Mouse (Mus musculus): ENCODE measurements around the gene Atp1b3. TPM values are rescaled to one million over a fixed set of nuclear protein-coding genes. Genes with fewer than 3 reads are reported as not detected.
"Not testable (repeated sequence)": the region's sequence is repeated elsewhere in the genome, so short reads cannot be mapped to it uniquely, and the experiment has no call there.

Gene Atp1b3
- 137 and 150 TPM in 2 replicates for polyA plus RNA-seq (2015; fragmentation: Nextera tagmentation; extraction: Ambion mirVana)

DNA sequence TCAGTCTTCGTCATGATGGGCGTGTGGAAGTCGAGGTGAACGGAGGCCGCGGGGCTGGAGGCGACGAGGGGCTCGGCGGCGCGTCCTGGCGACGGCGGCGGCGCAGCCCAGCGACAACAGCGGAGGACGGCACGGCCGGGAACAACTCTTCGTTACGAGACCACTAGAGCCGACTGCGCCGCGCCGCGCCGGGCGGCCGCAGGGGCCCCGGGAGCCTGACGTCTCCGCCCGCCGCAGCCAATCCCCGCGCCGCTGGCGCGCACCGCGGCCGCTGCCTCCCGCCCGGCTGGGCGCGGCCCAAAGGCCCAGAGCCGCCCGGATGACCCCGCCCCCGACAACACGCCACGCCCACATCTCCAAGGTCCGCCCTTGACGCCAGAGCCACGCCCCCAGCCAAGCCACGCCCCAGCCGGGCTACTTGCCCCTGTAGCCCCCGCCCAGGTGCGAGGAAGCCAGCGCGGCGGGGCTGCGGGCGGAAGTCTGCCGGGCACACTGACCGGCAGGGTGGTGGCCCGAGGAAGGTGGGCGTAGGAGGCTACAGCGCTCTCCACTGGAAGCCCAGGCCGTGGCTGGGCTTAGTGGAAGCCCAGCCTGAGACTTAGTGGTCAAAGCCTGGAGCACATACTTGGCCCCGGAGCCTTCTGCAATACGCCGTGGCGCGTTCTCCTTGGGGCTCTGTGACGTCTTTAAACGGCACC is at the start of gene Atp1b3:
Gene Atp1b3, minus strand, starts transcription at position 302 of the 698 bp plus-strand sequence.
- Histone ChIP-seq H3K4me1 (peaks cover 29% of the 10 kb centered on the region), H3K9ac (replicated peaks) (peak within 1 kb of the TSS; percentile 68), H3K27me3 (no peaks in the 10 kb centered on the region), H3K4me2 (replicated peaks) (peak within 1 kb of the TSS; percentile 72), H3K36me3 (no peaks in the 10 kb centered on the region), H3K4me3 (peak within 1 kb of the TSS; percentile 53), H3K9me3 (no peaks in the 10 kb centered on the region), H3K27ac (replicated peaks) (peak within 1 kb of the TSS; percentile 87)
- ATAC-seq (replicated peaks): peak; percentile 98
- WGBS: under 1% methylated on average over 75 of the region's 81 CpGs

DNA sequence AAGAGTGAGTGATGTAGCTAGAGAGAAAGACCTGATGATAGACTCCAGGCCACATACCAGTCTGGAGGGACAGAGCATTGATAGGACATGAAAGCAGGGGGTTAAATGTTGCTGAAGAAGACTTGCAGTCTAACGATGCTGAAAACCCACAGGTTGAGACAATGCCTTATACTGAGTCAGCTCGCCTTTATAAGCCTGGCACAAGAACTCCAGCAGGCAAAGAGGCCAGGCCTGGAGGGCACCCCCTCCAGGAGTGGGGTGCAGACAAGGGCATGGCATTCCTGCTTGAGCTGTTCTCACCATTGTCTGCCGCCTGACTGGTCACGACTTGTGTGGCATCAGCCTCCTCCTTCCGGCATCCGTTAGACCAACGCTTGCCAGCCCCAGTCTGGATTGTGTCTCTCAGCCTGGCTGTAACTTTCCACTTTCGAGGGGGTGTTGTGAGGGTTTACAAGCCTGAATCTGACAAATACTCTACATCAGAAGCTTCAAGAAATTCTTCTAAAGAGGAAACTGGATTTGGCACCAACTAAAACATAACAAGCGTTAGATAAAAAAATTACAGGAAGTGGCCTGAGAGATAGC is 48.7 kb upstream of the Atp1b3 start:
- no peaks in the 10 kb centered on the region for H3K27me3 ChIP-seq
- H3K9ac ChIP-seq (replicated peaks): no peak overlapping the region
- no peak overlapping the region for H3K27ac ChIP-seq (replicated peaks)
- no peak overlapping the region for H3K4me3 ChIP-seq
- no peaks in the 10 kb centered on the region for H3K36me3 ChIP-seq
- no peaks in the 10 kb centered on the region for H3K9me3 ChIP-seq
- no peaks in the 10 kb centered on the region for H3K4me1 ChIP-seq
- ATAC-seq (replicated peaks): no peak
- WGBS: 61% methylated on average over 9 of the region's 9 CpGs
- no peak overlapping the region for H3K4me2 ChIP-seq (replicated peaks)

GRCm38 (mm10) chr9:96404312-96404711 is 40.1 kb upstream of the Atp1b3 start:
- Histone ChIP-seq H3K4me1 (no peaks in the 10 kb centered on the region), H3K4me3 (no peak overlapping the region), H3K4me2 (replicated peaks) (no peak overlapping the region), H3K9me3 (no peaks in the 10 kb centered on the region), H3K36me3 (no peaks in the 10 kb centered on the region), H3K9ac (replicated peaks) (no peak overlapping the region), H3K27ac (replicated peaks) (no peak overlapping the region), H3K27me3 (no peaks in the 10 kb centered on the region)
- 89% methylated on average over 3 of the region's 3 CpGs for WGBS
- ATAC-seq (replicated peaks): no peak

GRCm38 (mm10) chr9:96399916-96400315 is 35.7 kb upstream of the Atp1b3 start:
- not testable (repeated sequence) for H3K9me3 ChIP-seq; H3K9ac ChIP-seq (replicated peaks); H3K27me3 ChIP-seq; H3K4me2 ChIP-seq (replicated peaks); H3K4me1 ChIP-seq; ATAC-seq (replicated peaks); H3K4me3 ChIP-seq; H3K27ac ChIP-seq (replicated peaks); H3K36me3 ChIP-seq
- 98% methylated on average over 3 of the region's 3 CpGs for WGBS

- no peak for ATAC-seq (replicated peaks)
Measured at GRCm38 (mm10) chr9:96399425-96399878, 35.2 kb upstream of the Atp1b3 start.

GRCm38 (mm10) chr9:96398614-96399013 is 34.4 kb upstream of the Atp1b3 start:
- Histone ChIP-seq H3K27ac (replicated peaks) (no peak overlapping the region), H3K4me1 (peaks cover 6% of the 10 kb centered on the region), H3K9me3 (no peaks in the 10 kb centered on the region), H3K9ac (replicated peaks) (no peak overlapping the region), H3K27me3 (no peaks in the 10 kb centered on the region), H3K4me2 (replicated peaks) (no peak overlapping the region), H3K36me3 (no peaks in the 10 kb centered on the region), H3K4me3 (no peak overlapping the region)
- 21% methylated on average over 4 of the region's 4 CpGs for WGBS
- no peak for ATAC-seq (replicated peaks)

More at GRCm38 (mm10) chr9:96399425-96399878, 35.2 kb upstream of the Atp1b3 start:
- no peaks in the 10 kb centered on the region for H3K9me3 ChIP-seq
- no peaks in the 10 kb centered on the region for H3K27me3 ChIP-seq
- H3K4me2 ChIP-seq (replicated peaks): no peak overlapping the region
- no peaks in the 10 kb centered on the region for H3K36me3 ChIP-seq
- peaks cover 6% of the 10 kb centered on the region for H3K4me1 ChIP-seq
- no peak overlapping the region for H3K4me3 ChIP-seq
- WGBS: 72% methylated on average over 6 of the region's 6 CpGs
- no peak overlapping the region for H3K9ac ChIP-seq (replicated peaks)
- no peak overlapping the region for H3K27ac ChIP-seq (replicated peaks)

DNA sequence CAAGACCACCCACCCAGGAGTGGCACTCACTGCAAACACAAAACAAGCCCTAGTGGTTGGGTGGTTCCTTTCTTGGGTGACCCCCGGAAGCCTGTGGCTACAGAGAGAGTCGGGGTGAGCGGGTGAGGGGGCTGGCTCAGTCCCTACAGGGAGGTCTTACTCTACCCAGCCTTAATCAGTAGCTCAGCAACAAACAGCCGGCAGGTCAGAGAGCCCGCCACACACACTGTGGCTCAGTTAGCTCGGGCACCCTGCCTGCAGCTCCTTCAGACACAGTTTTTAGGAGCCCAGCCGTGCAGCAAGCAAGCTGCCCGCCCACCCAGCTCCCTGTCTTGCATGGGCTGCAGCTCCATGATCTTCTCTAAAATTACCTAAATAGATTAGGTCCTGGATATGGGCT is 33.9 kb upstream of the Atp1b3 start:
- whole genome bisulfite sequencing: 21% methylated on average over 8 of the region's 8 CpGs
- Histone ChIP-seq H3K9ac (replicated peaks) (no peak overlapping the region), H3K36me3 (no peaks in the 10 kb centered on the region), H3K4me1 (peaks cover 6% of the 10 kb centered on the region), H3K27me3 (no peaks in the 10 kb centered on the region), H3K4me3 (no peak overlapping the region), H3K27ac (replicated peaks) (no peak overlapping the region), H3K4me2 (replicated peaks) (no peak overlapping the region), H3K9me3 (no peaks in the 10 kb centered on the region)
- ATAC-seq (replicated peaks): 0 out of 2 replicates have a peak, but pooled peaks have one; percentile 43

GRCm38 (mm10) chr9:96394910-96395690 is 30.9 kb upstream of the Atp1b3 start:
- peaks cover 6% of the 10 kb centered on the region for H3K4me1 ChIP-seq
- H3K4me2 ChIP-seq (replicated peaks): no peak overlapping the region
- H3K36me3 ChIP-seq: no peaks in the 10 kb centered on the region
- H3K9me3 ChIP-seq: no peaks in the 10 kb centered on the region
- no peak overlapping the region for H3K9ac ChIP-seq (replicated peaks)
- no peak overlapping the region for H3K4me3 ChIP-seq
- no peak overlapping the region for H3K27ac ChIP-seq (replicated peaks)
- WGBS: 78% methylated on average over 16 of the region's 16 CpGs
- H3K27me3 ChIP-seq: no peaks in the 10 kb centered on the region
- no peak for ATAC-seq (replicated peaks)

GRCm38 (mm10) chr9:96393731-96394235 is 29.5 kb upstream of the Atp1b3 start:
- no peak for ATAC-seq (replicated peaks)
- no peak overlapping the region for H3K9ac ChIP-seq (replicated peaks)
- 90% methylated on average over 2 of the region's 2 CpGs for WGBS
- H3K4me1 ChIP-seq: peaks cover 6% of the 10 kb centered on the region
- no peaks in the 10 kb centered on the region for H3K9me3 ChIP-seq
- H3K4me2 ChIP-seq (replicated peaks): no peak overlapping the region
- no peak overlapping the region for H3K4me3 ChIP-seq
- H3K27me3 ChIP-seq: no peaks in the 10 kb centered on the region
- H3K36me3 ChIP-seq: no peaks in the 10 kb centered on the region
- no peak overlapping the region for H3K27ac ChIP-seq (replicated peaks)

DNA sequence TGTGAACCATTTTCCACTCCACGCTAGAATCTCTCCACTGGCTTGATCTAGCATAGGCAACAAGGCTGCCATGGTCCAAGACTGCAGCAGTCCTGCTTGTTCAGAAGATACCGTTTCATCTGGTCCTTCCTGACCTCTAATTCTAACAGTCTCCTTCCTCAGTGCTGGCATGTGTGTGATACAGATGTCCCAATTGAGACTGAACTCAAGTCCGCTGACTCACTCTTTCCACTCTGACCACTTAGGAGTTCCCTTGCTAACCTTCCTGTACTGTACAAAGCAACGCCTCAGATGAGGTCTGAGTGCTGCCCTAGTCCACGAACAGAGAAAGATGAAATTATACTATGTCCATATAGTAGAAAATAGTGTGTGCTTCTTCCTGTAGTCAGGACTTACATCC is 28.9 kb upstream of the Atp1b3 start:
- ATAC-seq (replicated peaks): no peak
- peaks cover under 1% of the 10 kb centered on the region; the same call in 1 of the 2 replicates for H3K4me1 ChIP-seq
- no peak overlapping the region for H3K4me2 ChIP-seq (replicated peaks)
- H3K9me3 ChIP-seq: no peaks in the 10 kb centered on the region
- no peak overlapping the region for H3K4me3 ChIP-seq
- H3K27ac ChIP-seq (replicated peaks): no peak overlapping the region
- H3K27me3 ChIP-seq: no peaks in the 10 kb centered on the region
- H3K9ac ChIP-seq (replicated peaks): no peak overlapping the region
- 87% methylated on average over 5 of the region's 5 CpGs for WGBS
- no peaks in the 10 kb centered on the region for H3K36me3 ChIP-seq

DNA sequence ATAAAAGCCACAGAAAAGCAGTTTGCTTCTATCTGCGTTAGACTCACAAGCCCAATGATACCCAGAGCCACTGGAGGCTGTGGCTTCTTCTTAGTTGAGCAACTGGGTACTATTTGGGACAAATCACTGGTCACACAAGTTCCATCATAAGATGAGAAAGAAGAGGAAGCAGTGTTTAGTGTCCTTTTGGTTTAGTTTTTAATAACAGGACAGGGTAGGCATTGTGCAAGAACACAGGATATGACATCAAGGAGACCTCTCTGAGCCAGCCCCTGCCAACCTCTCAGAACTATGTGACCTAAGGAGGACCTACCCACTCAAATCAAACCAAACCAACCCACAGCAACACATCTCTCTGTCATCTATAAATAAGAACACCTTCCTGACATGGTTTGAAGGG is 27.7 kb upstream of the Atp1b3 start:
- no peaks in the 10 kb centered on the region for H3K27me3 ChIP-seq
- H3K4me3 ChIP-seq: no peak overlapping the region
- WGBS: 90% methylated on average over 1 of the region's 1 CpGs
- ATAC-seq (replicated peaks): no peak
- H3K4me2 ChIP-seq (replicated peaks): no peak overlapping the region
- H3K9me3 ChIP-seq: no peaks in the 10 kb centered on the region
- H3K36me3 ChIP-seq: no peaks in the 10 kb centered on the region
- no peak overlapping the region for H3K27ac ChIP-seq (replicated peaks)
- no peak overlapping the region for H3K9ac ChIP-seq (replicated peaks)
- no peaks in the 10 kb centered on the region for H3K4me1 ChIP-seq

All from forebrain, embryonic 15.5 days (tissue).